Mouse (Mus musculus) C2C12 (cell line): Measurements from ENCODE around the gene Plxna4.

Source experiments
- CTCF ChIP-seq: IDR thresholded peaks from one replicate; pipeline ENCODE4 v1.5.1; 2011; ENCODE audit not compliant: control insufficient read depth, insufficient read depth, insufficient read length
- MYOD1 ChIP-seq: IDR thresholded peaks from one replicate; pipeline ENCODE4 v1.6.1; 2011; ENCODE audit warnings: low read depth; ENCODE audit not compliant: control insufficient read depth, insufficient read length
- USF1 ChIP-seq: IDR thresholded peaks from one replicate; pipeline ENCODE4 v1.6.1; 2011; ENCODE audit warnings: low read depth, mild to moderate bottlenecking, control low read depth, moderate library complexity

DNA sequence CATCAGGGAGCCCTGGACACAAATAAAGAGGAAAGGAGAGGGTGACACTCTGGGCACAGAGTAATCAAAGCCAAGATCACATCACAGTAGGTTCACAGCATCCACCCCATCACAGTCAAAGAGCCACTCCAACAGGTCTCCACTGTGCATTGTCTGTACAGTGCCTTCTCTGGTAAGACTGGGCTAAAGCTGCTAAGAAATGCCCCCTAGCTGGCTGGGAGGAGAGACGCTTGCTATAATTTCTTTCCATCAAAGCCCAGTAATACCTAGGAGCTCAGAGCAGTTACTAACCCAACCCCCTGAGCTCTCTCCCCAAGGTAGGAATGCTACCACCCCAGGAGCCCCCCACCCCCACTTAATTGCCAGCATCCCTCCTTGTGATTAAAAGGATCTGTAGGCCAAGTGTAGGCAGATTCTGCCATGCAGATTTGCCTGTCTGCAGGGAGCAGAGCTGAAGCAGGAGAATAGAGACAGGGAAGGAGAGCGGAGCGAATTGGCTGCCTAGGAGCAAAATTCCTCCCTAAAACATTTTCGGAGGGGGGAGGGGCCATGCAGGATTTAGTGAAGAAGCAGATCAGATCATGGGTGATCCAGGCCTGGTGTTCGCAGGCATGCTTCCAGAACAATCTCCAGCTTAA, 3.6 kb downstream of the Plxna4 start:
- TF ChIP-seq CTCF = no peak
- no peak for TF ChIP-seq USF1
- no peak for TF ChIP-seq MYOD1
